Mouse (Mus musculus): ENCODE results near the gene Ppm1k.
"Not testable (repeated sequence)": the region's sequence is repeated elsewhere in the genome, so short reads cannot be mapped to it uniquely, and the experiment has no call there.

Gene Ppm1k

DNA sequence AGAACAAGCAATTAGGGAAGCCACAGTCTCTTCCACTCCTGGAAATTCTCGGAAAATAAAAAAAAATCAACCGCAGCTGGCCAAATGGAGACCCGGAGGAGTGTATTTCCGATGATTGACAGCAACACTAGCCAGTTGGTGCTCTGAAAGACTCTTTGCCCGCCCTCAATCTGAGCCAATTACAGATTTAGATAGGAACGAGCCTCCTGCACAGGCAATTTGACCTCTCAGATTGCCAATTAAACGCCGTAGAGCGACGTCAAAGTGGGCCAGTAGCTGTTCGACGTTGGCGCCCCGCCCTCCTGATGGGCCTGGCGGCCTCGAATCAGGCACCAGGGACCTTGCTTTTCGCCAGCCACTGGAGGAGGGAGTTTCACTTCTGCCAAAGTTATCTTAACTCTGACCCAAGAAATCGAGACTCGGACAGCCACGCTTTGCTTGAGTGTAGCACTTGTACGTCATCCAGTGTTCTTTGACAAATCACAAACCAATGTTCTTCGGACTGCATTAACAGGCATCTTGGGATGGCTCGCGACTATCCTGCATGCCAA is at the start of gene Ppm1k:
Gene Ppm1k, minus strand, starts transcription at position 83 of the 551 bp plus-strand sequence.
- peak; percentile 100 for DNase-seq

DNA sequence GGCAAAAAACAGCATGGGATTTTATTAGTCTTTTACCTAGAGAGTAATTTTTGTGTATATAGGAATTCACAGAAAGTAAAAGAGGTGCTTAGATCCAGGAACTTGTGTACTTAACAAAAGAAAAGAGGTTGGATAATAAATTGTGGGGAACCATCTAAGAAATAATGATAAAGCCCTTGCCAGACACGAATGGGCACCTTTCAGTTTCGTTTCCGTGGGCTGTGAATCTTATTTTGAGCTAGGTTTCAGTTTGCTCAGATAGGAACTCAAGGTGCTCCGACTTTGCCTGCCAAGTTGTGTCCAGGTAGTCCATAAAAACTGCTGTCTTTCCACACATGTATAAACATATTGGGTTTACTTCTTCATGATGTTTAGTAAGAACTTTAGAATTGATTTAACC is 47.1 kb upstream of the Ppm1k start:
- peak; percentile 59 for DNase-seq

DNA sequence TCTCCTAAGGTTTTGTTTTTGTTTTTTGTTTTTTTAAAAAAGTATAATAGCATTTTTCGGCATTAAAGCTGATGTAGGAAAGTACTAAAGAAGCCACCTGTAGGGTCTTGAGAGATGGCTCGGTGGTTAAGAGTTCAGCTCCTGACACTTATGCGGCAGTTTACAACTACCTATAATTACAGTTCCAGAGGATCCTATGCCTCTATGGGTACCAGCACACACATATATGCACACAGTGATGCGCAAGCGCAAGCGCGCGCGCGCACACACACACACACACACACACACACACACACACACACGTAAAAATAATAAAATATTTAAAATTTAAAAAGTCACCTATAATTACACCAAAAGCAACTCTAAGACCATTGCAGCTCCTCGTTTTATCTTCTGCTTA is 46.3 kb upstream of the Ppm1k start:
- no peak for DNase-seq

DNA sequence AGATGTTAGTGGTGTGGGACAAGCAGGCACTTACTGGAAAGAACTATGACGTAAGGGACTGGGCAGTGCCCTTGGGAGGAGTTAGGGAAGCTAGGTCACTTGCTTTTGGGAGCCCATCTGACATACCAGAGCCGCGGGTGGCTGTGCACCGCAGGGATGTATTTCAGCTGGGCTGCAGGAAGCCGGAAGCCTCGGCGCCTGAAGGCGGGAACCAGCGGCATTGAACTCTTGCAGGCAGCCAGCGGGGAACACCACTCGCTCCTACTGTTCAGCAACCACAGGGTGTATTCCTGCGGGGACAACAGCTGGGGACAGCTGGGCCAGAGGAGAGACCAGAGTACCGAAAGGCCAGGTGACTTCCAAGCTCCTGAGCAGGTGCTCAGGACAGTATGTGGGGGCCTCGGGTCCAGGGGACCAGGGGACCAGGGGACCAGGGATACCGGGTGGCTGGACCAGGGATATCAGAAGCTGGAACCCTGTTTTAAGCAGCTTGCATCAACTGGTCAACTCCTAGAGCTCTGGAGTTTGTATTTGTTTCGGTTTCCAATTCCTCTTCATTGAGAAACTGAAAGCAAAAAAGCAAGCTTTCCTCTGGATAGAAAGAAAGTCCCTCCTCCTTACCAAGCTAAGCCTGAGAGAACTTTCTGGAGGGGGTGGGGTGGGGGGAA is 45.7 kb upstream of the Ppm1k start, which contains the start of gene Herc6:
Gene Herc6, plus strand, starts transcription at position 120 of the 668 bp plus-strand sequence.
- peak; percentile 92 for DNase-seq

DNA sequence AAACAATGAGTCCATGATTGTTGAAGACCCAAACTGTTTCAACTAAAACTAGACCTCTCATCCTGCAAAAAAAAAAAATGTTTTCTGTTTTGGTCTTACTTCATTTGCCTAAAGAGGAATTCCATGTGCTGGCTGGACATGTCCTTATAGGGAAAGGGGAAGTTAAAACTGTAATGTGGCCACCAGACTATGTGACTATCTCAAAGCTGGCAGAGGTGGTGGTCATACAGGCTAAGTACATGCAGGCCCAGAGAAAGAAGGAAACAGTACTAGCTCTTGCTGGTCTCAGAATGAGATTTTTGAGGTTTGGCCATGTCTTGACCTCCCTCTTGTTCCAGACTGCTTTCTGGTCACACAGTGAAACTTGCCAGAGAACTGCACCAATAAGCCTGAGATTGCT is 36.3 kb upstream of the Ppm1k start:
- DNase-seq, result no peak

DNA sequence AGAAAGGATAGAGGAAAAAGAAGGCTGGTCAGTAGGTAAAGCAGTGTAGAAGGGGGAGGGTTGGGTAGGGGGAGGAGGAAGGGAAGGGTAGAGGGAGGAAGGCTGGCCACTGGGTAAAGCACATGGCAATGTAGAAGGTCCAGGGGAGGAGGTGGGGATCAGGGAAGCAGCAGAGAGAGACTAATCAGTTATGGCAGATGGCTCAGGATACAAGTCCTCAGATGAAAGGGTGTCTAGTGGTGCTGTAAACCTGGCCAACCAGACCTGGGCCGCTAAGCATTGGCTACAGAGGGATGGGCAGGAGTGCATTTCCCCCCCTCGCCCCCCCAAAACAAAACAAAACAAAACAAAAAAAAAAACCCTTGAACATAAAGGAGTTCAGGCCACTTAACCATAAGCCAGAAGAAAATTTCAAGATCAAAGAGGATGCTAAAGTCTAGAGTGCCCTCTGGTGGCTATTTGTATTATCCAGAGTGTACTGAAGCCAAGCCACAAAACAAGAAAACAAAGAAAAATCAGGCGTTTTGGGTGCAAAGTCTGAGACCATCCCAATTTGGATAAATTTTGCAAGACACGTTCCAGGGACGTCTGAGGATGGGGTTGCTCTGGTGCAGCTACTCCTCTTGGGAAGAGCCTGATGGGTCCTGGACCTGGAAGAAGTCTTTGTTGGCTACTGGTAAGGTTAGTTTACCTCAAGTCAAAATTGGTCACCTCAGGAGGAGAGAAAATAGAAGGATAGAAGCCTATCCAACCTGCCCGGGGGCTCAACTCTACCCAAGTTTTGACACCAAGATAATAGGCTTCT is 35.1 kb upstream of the Ppm1k start:
- peak; percentile 81 for DNase-seq

DNA sequence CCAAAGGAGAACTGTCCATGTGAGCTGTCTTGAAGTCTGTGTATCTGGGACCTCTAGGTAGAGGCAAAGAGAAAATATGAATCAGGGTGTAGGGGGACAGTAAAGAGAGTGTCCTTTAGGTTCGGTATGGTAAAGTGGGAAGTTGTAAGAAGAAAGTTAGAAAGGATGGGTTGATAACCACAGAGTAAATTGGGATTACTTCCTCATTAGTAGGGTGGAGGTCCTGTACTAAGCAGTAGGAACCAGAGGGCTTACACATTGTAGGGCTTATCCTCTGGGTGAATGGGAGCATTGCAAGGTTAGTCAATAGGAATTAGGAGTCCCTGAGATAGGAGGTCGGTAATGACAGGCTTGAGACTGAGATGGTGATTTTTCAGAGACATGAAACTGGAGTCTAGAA is 32.4 kb upstream of the Ppm1k start:
- no peak for DNase-seq

DNA sequence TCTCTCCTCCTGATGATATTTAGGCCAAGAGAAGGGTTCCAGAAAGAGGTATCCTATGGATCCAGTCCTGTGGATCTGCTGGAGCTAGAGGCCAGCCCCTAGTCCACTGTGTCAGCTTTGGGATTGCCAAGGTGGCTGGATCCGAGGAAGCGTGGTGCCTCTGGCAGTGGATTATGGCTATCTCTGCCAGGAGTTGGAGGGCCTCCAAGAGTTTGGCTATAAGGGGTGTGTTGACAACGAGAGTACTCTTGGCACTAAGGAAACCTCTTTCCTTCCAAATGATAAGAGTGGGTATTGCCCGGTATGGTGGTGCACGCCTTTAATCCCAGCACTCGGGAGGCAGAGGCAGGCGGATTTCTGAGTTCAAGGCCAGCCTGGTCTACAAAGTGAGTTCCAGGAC is 30.2 kb upstream of the Ppm1k start:
- DNase-seq, result no peak

DNA sequence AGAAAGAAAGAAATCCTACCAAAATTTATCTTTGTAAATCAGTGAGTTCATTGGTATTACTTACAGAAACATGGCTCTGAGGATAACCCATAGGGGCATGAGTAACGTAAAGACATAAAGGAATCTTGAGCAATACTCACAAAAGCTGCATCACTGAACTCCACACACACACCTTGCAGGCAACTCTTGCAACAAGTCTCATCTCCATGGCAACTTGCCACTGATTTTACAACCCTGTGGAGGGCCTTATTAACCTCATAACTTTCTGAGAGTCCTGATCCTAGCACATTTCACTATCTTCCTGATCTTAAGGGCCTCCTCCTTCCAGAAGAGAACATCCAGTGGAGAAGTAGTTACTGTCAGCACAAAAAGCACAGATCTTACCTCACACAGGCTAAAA is 28.2 kb upstream of the Ppm1k start:
- no peak for DNase-seq

DNA sequence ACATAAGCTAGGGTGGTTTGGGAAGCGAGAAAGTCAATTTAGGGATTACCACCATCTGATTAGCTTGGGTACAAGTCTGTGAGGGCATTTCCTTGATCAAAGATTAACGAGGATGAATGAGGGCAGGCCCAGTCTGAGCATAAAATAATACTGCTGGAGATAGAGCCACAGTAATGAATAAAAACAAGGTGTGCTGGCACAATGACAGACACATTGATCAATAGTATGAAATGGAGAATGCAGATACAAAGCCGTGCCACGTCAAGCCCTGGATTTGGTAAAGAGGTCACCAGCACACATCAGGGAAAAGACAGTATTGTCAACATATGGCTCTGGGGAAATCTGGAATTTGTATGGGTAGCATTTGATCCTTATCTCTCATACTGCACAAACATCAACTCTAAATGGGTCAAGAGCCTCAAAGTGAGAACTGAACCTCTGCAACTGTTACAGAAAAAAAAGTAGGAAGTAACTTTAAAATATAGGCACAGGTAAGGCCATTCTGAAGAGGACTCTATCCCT is 22.6 kb upstream of the Ppm1k start:
- no peak for DNase-seq

DNA sequence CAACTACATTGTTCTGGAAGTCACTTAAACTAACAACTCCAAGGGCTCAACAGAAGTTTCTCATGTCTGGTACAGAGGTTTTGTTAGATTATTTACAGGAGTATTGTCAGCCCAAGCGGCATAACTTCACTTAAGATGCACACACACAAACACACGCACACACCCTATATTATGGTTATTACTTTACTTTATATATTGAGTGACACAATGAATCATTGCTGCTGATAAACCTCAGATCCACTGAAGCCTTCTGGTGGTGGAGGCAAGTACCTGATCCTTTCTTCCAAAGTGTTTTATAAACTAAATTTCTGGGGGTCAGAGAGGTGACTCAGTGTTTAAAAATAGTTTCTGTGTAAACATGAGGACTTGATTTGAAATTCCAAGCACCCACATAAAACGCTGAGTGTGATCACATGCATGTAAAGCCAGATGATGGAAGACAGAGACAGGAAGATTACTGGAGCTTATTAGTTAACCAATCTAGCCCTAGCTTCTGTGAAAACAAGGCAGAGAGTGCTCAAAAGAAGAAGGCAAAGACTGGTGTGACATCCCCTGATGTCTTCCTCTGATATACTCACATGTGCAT is 16.0 kb upstream of the Ppm1k start:
- no peak for DNase-seq

DNA sequence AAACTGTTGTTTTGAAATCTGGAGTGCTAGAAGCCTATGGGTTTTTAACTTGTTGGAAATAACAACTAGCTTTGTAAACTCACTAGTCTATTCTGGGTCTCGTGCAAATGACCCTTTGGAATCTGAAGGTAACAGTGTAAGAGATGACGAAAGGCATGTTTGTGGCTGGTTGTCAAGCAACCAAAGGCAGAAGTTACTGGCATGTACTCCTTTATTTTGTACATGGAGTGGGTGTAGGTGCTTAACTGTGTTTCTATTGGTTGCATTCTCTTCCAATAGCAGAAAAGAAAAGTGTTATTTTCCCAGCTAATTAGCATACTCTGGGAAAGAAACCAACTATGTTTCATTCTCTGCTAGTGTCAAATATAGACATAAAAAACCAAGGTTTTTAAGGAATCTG is 9.6 kb upstream of the Ppm1k start:
- peak; percentile 62 for DNase-seq

DNA sequence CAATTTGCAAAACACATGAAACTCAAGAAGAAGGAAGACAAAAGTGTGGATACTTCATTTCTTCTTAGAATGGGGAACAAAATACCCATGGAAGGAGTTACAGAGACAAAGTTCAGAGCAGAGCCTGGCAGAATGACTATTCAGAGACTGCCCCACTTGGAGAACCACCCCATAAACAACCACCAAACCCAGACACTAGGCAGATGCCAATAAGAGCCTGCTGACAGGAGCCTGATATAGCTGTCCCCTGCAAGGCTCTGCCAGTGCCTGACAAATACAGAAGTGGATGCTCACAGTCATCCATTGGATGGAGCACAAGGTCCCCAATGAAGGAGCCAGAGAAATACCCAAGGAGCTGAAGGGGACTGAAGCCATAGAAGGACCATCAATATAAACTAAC is 8.3 kb upstream of the Ppm1k start:
- DNase-seq, result not testable (repeated sequence)

DNA sequence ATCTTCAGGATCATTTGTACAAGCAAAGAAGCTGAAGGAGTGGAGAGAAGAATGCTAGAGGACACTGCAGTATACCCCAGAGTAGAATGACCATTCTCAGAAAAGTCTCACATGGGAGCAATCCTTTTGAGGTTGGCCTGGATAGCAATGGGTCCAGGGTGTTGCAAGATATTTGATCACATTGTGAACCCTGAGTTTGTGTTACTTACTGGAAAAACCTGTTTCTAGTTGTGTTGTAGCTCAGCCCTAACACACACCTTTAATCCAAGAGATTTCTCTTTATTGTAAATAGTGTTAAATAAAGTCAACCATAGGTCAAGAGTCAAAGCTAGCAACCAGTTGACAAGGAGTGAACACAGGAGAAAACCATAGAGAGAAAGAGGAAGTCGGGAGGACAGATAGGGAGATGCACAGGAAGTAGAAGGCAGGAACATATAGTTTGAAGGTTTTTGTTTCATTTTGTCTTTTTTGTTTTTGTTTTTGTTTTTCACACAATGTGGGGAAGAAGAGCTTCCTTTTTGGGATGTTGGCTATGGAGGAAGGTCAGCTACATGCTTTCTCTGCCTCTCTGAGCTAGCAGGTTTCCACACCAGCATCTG is 6.6 kb upstream of the Ppm1k start:
- DNase-seq, result no peak

DNA sequence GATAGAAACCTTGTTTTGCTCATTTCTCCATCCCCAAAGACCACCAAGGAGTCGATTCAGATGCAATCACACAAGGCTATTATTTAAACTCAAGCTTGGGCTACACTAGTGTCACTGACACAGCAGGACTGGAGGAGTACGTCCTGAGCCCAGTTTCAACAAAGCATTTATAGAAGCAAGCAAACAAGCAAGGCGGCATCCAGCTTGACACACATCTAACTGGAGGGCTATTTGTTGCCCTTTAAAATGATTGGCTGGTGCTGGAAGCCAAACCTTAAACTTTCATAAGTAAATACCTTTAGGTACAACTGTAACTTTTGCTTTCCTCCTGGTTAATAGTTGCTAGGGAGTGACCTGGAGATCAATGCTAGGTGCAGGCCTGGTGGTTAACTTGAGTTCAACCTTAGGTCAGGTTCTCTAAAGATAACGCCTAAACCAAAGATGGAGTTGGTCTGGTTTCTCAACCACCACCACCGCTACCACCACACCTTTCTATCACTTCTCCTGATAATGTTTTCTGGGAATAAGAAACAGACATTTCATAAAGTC is 5.8 kb upstream of the Ppm1k start:
- DNase-seq, result peak; percentile 10

DNA sequence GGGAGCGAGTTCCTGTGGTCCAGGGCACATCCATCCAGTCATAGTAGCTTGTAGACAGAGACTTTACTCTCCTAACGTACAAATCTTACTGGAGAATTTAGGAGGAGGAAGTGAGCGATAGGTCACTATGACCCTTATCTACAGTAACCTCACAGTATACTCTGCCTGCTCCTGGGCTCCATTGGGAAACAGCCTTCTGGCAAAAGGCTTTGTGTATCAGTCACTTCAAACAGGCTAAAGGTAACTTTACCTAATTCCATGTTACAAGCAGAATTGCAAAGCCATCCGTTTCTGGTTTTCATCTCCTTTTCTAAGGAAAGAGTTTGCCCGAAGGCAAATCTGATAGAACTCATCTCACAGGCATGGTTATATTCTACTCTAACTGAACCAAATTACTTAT is 2.6 kb upstream of the Ppm1k start:
- no peak for DNase-seq

DNA sequence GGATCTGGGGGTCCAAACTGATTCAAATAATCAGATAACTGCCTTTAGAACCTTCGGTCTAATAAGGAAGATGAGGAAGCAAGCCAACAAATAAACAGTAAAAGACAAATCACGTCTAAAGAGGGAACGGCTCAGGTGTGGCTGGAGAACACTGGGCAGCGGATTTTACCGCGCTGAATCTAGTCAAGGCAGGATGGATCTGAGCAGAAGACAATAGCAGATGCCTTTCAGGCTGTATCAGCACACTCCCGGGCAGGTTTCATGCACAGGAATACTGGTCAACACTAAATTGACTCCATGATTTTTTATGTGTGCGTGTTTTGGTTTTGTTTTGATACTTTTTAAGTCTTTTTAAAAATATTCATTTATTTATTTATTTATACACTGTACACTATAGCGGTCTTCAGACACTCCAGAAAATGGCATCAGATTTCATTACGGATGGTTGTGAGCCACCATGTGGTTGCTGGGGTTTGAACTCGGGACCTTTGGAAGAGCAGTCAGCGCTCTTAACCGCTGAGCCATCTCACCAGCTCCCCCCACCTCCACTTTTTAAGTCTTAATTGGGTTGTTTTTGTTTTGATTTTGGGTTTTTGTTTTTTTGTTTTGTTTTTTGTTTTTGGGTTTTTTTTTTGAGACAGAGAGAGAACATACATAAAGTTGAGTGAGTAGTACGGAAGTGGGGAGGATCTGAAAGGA is 852 bp upstream of the Ppm1k start:
- DNase-seq, result peak; percentile 10

DNA sequence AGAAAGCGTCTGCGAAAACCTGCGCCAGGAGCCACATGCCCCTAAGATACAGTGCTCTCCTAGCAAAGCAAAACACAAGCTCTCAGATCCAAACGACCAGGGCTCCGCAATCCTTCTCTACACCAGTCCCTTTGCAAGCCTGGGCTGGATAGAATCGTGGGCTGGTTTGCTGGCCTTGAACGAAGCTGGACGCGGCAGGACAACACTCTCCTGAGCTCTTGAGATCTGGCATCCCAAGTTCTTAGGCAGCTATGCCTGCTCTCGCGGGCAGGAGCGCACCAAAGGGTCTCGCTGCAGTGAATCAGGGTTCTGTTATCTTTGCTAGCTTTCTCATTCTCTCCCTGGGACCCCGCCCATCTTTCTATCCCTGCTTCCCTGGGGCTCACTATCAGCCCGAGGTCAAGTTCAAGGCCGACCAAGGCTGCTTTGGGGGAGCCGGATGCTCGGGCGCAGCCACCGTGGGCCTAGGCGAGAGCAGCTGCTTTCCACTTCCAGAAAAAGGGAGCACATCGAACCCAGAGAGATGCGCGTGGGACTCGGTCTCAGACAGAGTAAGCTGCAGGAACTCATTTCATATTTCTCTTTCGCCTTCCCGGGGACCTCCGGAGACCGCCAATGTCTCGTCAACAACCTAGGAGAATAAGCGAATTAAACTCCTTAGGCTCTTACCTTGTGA is 519 bp downstream of the Ppm1k start:
- DNase-seq, result peak; percentile 46

DNA sequence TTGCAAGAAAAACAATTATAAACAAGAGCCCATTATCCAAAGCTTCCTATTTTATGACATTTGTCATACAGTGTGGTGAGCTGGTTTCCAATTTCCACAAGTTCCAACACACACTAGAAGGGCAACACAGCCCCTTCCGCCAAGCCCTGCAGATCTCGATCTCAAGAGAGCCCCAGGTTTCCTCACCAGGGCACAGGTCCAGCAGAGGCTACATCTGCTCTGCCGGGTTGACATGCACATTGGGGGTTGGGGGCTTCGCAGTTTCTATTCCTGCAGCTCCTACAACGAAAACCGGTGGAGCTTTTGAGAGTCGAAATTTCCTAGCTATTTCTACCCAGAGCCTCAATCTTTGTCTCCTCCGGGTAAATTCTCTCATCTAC is 1.0 kb downstream of the Ppm1k start:
- DNase-seq, result peak; percentile 33

DNA sequence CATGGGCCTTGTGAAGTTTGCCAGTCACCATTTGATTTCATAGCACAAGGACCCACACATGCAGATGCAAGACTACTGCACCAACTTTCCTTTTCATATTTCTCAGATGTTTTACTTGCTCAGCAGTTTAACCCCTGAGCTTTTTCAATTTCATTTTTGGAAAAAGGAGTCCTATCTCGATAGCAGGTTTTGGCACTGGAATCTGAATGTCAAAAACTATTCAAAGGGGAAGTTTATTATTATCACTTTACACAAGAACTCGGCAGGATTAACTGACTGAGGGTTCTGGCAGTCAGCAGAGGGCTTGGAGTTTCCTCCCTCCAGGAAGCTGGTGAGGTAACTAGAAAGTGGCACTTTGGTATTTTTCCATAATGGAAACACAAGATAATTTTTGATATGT is 1.9 kb downstream of the Ppm1k start:
- DNase-seq, result no peak

DNA sequence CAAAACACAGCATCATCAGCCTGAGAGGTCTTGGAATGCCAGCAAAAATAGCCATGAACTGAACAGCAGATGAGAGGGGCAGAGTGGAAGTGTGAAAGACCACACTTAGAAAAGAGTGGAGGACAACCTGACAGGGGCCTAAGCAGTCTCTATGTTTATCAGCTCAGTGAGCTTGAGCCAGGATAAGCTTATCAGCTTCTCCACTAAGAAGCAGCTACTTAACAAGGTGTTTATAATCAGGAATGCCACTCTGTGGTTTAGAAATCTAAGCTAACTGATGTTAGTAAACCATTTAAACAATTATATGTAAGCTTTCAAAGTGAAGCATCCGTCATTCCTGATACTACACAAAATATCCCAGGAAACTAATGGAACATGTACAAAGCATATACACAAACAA is 3.2 kb downstream of the Ppm1k start:
- DNase-seq, result no peak

DNA sequence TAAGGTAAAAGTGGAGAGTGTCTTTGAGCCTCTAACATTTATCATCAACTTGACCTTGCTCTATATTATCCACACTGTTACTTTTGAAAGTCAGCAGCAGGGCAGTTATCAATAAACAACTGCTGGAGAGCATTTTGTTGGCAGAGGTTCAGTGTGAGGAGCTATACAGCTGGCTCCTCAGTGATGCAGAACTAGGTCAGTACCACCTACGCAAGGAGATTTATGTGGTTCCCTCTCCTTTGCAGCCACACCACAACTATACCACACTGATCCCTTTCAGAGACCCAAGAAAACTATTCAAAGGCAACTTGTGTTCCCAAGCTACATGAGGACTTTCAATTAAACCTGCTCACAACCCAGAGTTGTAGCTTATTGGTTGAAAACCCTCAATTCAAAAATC is 3.8 kb downstream of the Ppm1k start:
- no peak for DNase-seq

Measured in lung, postnatal 36 days (tissue).